Mouse (Mus musculus) adrenal gland, postnatal 10 days (tissue): ENCODE measurements at regions not wholly inside any gene's neighbourhood (a gene's known extent, or its start where the extent isn't known, plus 50 kb on each side); places are given as distances from the start of the nearest gene placed in this dataset.
"Not testable (repeated sequence)": the region's sequence is repeated elsewhere in the genome, so short reads cannot be mapped to it uniquely, and the experiment has no call there.

Experiments
- DNase-seq: peaks from one replicate; pipeline ENCODE4 v3.0.0; 2021; ENCODE audit warnings: mixed read lengths

DNA sequence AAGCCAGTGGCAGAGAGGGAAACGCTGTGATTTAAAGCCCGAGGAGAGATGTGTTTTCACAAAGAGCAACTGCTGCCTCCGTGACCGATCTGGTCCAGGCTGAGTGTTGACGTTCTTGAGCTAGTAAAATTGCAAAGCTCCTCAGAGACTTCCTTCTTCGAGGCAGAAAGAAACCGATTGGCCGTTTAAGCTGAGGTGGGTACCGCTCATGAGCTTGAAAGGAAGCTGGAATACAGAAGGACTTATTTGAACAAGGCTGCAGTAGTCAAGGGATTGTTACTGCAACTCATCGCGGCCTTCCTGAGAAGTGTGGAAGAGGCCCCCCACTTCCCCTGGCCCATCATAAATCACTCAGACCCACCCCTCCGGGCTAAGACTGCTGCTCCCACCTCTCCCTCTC is 132.9 kb upstream of the Intu start:
- no peak for DNase-seq

DNA sequence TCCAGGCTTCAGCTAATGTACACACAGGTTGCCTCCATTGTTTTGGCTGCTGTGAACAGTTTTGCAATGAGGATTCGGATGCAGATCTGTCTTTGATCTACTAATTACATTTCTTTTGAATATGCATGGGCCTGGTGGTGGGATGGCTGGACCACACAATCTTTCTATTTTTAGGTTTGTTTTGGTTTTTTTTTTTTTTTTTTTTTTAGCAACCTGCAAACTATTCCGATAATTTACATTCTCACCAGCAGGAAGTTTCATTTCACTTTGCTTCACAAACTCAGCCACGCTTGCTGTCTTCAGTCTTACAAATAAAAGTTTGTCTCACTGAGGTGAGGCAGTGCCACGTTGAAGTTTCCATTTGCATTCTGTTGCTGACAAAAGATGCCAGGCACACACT is 127.7 kb upstream of the Intu start:
- DNase-seq: no peak

DNA sequence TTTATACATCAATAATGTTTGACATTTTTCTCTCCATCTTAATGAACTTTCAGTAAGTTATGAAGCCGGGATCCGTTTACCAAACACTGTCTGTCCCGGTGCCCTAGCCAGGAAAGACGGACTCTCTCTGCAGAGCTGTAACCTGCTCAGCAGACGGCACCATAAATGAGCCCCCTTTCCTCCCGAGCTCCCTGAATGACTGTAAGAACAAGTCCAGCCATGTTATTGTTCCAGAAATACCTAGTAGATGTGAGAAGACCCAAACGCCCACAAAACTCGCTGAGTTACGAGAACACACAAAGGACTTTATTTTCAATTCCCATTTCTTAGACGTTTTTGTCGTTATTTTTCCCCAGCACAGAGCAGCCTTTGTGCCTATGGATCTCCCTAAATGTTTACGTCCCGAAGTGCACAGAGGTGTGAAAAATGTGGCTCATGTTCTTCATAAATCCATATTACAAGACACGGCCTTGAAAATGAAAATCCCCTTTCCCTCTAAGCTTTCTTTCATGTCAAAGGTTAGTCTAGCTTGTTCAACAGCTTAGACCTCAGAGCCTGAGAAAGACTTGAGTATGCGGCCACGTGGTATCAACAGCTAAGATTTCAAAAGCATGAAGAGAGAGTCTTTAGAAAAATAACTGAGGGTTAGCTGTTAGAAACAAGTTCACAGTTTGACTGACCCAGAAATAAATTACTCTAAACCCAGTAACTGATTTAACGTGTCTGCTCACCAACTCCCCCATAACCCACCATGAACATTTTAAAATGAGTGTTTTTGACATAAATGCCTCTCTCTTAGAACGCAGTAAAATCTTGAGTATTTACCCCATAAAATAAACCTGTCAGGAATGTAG is 125.8 kb upstream of the Intu start:
- no peak for DNase-seq

DNA sequence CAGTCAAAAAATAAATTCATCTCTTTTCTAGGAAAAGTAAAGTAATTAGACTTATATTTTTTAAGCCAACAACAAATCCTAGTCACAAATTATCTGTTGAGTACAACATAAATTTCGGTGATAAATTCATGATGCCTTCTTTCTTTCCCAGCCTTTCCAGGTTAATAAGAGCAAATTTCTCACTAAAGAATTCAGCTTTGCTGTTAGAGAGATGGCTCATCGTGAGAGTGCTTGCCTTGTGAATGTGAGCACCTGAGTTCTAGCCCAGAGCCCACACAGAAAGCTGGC is 125.2 kb upstream of the Intu start:
- DNase-seq: no peak

DNA sequence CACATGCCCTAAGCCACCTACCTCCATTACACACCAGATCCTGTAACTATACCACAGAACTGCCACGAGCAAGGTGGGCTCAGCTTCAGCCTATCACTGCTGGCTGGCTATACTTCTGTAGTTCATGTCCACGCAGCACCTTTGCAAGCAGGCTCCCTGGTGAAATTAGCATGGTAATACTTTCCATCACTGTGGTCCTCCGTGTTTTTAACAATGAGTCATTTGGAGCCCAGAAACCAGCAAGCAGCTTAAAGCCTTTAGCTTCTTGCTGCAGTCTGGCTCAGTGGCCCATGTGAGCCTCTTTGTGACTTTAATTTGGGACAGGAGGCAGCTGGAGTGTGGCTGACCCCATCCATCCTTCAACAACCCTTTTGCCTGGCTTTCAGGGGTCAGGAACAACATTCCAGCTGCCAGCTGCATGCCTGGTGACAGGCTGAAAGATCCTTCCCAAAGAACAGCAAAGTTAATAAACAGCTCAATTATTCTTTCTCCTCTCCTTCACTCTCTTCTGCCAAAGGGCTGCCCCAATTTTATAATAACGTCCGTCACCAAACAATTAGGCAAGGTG is 122.1 kb upstream of the Intu start:
- no peak for DNase-seq

DNA sequence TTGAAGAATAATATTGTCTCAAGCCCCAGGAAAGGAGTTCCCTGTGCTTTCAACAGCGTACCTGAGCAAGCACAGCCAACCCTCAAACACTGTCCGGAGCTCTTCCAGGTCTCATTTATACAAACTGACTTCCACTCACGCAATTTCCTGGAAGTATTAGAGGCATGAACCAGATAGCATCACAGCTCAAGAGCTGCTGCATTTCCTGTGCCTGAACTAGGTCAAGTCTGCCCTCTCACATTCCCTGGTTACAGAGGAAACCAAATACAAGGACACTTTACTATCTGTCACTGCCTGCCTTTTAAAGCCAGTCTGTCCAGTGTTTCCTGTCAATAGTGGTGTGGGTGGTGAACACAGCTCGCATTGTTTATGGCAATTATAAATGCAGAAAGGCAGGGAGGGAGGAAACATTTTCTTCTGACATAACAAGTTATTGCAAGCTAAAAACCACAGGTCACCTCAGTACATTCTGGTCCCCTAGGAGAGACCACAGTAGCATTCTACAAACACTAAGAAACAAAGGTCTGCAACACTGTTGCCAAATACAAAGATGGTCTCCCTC is 120.3 kb upstream of the Intu start:
- no peak for DNase-seq

DNA sequence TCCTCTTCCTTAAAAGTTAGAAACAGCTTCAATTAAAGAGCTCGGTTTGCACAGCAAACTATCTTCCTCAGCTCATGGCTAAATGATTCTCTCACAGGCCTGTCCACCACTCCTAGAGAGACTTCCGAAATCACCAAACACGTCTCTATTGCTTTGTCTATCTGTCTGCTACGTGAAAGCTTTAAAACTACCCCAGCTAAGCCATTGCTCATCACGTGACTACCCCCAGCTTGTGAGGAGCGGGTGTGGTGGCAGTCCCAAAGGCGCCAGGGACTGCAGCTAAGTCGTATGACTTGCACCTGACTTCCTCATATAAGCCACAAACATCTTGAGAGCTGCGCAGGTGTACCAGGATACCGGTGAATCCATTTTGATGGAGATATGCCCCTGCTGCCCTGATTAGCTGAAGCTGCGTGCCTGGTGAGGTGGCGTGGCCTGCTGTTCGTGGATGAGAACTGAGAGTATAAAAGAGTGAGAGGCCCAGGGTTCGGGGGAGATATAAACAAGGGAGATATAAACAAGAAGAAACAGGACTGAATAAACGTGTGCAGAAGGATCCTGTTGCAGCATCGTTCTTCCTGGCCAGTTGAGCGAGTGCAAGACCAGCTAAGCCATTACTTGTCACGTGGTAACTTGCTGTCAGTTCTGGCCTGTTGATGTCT is 105.8 kb upstream of the Intu start:
- DNase-seq: not testable (repeated sequence)

DNA sequence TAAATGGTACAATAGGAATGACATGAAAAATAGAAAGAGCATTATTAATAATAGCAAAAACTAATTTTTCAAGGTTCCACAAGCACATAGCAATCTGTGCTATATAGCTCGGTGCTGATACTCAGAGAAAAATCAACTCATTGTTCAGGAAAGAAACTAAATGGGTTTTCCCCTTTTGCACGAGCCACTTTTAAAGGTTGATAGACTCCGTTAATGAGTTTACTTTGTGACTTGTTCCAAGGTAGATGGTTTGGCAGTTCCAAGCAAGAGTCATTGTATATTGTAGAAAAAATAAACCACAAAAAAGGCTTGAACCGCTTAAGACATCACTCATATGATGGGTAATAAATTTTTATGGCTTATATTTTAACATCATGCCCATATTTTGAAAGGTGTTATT is 105.0 kb upstream of the Intu start:
- no peak for DNase-seq

DNA sequence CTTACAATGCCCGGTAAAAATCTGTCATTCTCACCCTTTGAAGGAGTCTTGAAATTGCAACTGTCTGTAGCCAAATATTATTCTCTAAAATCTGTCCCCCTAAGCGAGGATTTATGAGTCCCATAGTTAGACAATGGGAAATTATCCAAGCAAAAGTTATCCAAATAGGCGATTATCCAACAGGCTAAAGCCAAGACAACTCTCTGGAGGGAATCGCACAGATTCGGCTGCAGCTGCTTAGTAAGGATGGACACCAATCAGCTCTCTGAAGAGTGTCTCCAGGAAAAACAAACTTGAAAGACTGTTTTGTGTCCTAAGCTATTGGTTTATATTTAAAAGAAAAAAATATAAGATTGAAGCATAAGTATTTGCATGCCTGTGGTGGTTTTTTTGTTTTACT is 103.1 kb upstream of the Intu start:
- peak; percentile 20 for DNase-seq

DNA sequence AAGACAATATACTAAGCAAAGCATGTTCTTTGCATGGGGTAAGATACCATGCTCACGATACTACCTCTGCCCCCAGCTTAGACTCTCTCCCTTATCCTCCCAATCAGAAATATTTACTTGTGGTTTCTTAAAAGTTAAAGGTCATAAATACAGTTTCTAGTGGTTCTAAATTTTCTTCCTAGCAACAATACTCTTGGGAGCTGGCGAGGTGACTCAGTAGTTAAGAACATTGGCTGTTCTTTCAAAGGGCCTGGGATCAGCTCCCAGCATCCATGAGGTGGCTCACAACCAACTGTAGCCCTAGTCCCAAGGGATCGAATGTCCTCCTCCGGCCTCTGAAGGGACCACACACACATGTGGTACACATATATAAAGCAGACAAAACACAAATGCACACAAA is 92.8 kb upstream of the Intu start:
- DNase-seq: no peak

DNA sequence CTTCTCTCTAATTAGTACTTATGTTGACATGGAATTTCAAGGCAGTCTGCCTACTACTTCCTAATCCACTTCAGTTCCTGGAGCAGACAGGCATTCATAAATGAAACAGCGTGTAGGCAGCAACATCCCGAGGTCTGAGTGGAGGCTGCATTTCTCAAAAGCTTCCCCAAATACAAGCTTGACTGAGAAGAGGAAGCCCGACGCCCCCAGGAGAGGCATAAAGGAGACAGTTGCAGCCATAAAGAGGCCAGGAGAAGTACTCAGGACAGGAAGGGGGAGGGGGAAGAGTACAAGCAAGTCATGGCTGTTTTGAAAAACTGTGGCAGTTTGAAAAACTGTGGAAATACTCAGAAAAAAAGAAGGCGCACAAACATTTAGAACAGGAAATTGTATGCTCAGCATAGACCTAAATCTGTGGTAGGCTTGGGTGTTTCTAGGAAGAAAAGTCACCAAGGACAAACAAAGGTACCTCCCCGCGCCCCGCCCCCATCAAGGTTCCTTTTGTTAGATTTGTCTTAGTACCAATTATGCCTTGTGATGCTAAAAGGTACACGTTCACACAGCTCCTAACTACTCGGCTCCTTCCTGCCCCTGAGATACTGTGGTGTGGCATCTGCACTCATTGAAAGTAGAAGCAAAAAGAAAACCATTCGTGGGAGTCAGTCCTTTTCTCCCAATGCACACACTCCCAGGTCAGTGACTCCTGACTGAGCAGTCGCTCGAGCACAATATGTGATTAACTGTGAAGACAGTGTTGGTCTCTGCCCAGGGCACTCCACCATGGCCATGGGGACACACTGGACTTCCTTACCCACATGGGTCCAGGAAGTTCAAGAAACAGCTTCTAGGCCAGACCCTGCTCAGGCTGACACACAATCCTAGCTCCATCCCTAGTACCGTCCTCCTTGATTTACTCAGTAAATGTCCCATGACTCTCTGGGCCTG is 89.7 kb upstream of the Intu start:
- no peak for DNase-seq

DNA sequence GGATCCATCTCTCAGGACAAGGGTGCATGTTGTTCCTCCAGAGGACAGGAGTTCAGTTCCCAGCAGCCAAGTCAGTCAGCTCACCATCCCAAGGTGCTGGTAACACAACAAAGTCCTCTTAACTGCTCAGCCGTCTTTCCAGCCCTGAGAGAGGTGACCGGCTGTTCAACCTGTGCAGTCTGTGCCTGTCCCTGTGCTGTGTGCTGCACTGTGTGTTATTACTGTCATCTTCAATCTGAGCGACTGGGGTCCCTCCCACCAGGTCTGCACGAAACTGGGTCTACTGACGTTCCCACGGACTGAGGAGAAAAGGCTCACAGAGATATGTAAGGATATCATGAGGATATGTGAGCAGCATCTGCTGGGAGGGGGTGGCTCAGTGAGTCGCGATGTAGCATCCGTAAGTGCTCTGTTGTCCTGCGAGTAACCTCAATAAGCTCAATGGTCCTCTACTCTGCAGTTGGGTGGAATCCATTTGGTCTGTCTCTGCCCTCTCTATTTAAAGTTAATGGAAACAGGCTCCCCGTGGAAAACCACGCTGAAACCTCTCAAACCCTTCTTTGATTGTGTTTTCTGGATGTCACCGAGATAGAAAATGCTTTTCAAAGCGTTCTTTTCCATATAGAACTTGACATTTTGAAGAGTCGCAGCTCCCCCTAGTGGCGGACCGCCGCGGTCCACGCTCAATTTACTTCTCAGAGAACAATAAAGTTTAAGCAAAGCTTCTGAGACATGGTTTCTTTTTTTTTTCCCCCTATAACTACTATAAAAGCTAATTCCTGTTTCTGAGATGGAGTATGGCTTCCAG is 87.1 kb upstream of the Intu start:
- DNase-seq: peak; percentile 81

DNA sequence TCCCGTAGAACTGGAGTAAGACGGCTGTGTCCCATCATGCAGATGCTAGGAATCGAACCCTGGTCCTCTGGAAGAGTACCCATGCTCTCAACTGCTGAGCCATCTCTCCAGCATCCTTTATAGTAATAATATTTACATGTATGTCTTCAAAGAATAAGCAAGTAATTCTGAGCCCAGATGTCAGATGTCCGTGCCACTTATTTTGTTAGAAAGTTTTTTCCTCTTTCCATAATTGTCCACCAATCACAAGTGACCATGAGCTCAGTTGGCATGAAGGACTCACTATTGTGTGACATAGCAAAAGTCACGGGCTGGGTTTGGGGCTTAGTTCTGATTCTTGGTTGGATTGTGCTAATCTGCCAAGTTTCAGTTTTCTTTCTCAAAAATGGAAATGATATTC is 78.1 kb upstream of the Intu start:
- no peak for DNase-seq

DNA sequence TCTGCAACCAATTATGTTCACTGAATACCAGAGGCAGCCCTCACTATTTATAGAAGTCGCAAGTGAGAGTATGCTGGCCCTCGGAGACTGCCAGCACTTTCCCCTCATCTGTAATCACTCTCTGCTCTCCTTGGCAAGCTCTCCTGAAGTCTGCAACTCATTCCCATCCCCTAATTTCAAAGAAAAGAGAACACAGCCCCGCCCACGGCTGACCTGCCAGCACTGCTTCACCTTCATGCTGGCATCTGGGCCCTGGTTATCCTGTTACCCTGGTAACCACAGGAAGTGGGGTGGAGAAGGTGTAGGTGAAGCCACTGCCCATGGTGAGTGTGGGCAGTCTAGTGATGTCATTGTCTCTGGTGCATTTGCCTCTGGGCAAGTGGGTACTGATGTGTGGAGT is 77.5 kb upstream of the Intu start:
- peak; percentile 19 for DNase-seq

DNA sequence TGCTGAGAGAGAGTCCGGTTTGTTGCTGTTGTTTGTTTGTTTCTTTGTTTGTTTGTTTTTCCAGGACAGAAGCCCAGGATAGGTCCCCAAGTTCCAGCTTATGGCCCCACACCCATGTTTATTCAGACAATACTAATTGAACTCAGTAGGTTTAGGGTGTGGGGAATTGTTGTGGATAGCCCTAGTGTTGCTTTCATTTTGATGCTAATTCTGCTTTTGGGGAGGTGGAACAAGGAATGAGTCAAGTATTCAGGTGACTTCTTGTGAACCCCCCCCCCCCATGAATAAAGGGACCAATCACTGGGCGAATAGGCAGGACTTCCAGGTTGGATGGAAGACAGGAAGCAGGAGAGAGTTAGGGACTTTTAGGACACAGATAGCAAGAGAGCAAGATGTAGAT is 75.0 kb upstream of the Intu start:
- DNase-seq: no peak

DNA sequence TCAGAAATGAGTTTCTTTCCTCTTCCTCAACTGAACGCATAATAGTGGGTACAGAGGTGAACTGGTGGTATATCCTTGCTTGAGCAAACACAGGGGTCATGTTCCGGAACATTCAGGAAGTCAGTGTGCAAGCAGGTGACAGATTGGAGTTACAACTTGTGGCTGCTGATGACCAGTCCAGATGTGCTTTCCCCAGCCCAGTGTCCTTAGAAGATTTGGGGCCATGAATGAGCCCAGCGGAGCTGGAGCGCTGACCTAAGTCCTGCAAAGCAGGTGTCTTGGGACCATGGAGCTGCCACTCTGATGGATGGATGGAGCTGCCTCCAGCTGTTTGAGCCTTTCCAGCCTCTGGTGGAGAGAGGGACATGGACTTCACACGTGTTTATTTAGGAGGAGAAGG is 72.6 kb upstream of the Intu start:
- DNase-seq: no peak

DNA sequence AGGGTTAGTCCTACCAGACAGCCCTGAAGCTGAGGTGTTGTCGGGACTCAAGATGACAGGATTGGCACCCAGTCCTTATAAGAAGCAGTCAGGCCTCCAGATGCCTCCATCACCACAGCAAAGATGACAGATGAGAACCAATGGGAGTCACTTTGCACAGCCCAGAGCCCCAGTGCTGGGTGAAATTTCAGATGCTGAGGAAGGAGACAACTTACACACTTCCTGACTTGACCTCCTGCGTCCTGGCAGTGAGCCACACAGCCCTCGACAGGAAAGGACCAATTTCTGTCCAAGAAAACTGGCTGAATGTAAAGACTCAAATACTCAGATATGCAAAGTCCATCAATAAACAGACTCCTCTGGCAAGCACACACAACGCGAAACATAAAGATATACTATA is 67.6 kb upstream of the Intu start:
- no peak for DNase-seq

DNA sequence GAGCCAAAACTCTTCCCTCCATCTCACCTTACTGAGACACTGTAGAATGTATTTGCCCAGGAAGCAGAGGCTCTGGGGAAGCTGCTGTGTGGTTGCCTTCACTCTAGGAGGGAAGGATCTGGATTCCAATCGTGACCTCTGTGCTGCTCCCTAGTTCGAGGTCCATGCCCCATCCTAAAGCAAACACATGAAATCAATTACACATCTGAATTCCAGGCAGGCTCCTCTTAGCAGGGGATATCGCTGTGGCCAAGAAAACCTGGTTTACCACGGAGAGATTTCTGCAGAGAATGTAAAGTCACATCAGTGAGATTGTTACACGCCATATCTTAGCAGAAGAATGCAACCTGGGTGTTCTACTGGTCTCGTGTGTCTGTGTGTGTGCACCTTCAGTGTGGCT is 61.0 kb upstream of the Intu start:
- DNase-seq: no peak

DNA sequence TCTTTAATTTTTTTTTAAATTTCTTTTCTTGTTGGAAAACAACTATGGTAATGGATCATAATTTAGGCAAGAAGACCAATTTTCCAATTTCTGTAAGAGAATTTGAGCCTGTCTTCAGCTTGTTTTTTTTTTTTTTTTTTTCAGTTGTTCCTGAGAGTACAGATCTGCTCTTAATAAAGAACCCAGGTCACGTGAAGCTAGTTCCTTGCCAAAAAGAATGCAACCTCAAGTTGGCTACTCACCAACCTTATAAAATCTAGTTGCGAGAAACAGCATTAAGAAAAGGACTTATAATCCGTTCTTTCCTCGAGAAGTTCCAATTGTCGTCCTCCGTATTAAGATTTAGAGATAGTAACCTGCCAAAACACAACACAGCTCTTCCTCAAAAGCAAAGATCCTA is 58.3 kb upstream of the Intu start:
- DNase-seq: peak; percentile 6

DNA sequence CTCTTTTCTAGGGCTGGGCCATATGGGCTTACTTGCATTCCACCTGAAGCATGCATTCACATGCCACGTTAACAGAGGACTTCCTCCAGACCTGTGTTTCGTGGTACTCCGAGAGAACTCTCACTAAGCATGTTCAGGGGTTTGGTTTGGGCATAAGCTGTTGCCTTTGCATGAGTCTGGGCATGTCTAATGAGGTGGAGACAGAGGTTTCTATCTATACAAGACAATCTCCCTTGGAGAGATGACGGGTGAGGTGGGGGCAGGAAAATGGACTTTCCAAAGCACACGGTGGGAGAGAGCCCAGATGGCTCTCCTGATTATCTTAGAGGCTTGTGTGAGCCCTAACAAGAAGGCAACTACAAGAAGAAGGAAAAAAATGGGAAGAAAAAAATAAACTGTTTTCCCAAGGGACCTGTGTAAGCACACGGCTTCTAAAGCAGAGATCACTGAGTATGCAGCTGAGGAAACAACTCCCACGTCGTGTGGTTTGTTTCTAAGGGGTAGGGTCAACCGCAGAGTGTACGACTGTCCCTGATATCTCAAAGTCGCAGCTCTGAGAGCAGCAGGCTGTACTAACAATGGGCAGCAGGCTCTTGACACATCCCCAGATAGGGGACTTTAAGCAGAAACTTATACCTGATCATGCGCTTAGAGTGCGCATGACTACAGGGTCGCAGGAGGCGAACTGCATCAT is 50.7 kb upstream of the Intu start:
- DNase-seq: no peak
